16 mouse cellular contexts compared by ENCODE assay signal in genomic region chr7:115501497-115501896, GRCm38 (mm10).
DNase-seq lines count a peak whose midpoint lies in the region; ATAC-seq and TF ChIP-seq lines count a peak whose summit lies in the region.
"Had no signal": no experiment of that assay in that cellular context is flagged by ENCODE, and none has a peak within 500 bp of the region (broad histone marks: within the 10 kb centered on the region; RNA-seq: fewer than 3 reads in every experiment).

No protein-coding gene starts in this region.

- 23% methylated on average over 3 of the region's 3 CpGs for WGBS in kidney, embryonic 14.5 days
- 11% methylated on average over 3 of the region's 3 CpGs for WGBS in intestine, postnatal 0 days
- WGBS in liver, embryonic 12.5 days (ENCODE audit: insufficient replicate concordance): 58% methylated on average over 3 of the region's 3 CpGs

- no peak overlapping the region for H3K9ac ChIP-seq in kidney, embryonic 14.5 days (ENCODE audit: low read depth, low read length)
- no peak overlapping the region for H3K9ac ChIP-seq in intestine, postnatal 0 days (ENCODE audit: low read depth, low read length)
- no peak overlapping the region for H3K9ac ChIP-seq in liver, embryonic 12.5 days

- no peaks in the 10 kb centered on the region for H3K36me3 ChIP-seq in kidney, embryonic 14.5 days (ENCODE audit: control insufficient read depth, insufficient read depth, low read length)
- H3K36me3 ChIP-seq in intestine, postnatal 0 days (ENCODE audit: control insufficient read depth, insufficient read depth): no peaks in the 10 kb centered on the region
- peaks cover 10% of the 10 kb centered on the region; the same call in 1 of the 2 replicates for H3K36me3 ChIP-seq in liver, embryonic 12.5 days

- no peak overlapping the region for H3K4me2 ChIP-seq in kidney, embryonic 14.5 days (replicated peaks; ENCODE audit: low read depth, low read length)
- no peak overlapping the region for H3K4me2 ChIP-seq in intestine, postnatal 0 days (replicated peaks; ENCODE audit: low read depth)
- no peak overlapping the region for H3K4me2 ChIP-seq in liver, embryonic 12.5 days

- no peaks in the 10 kb centered on the region for H3K9me3 ChIP-seq in kidney, embryonic 14.5 days (ENCODE audit: control insufficient read depth, low read length)
- no peaks in the 10 kb centered on the region for H3K9me3 ChIP-seq in intestine, postnatal 0 days (ENCODE audit: control insufficient read depth)
- no peaks in the 10 kb centered on the region for H3K9me3 ChIP-seq in liver, embryonic 12.5 days (replicated peaks)
- H3K9me3 ChIP-seq: megakaryocyte, embryonic 14.5 days had no signal

- H3K27ac ChIP-seq in kidney, embryonic 14.5 days (ENCODE audit: low read depth, low read length): no peak overlapping the region
- H3K27ac ChIP-seq in intestine, postnatal 0 days (ENCODE audit: low read depth, low read length): no peak overlapping the region
- no peak overlapping the region for H3K27ac ChIP-seq in liver, embryonic 12.5 days

- no peaks in the 10 kb centered on the region for H3K27me3 ChIP-seq in kidney, embryonic 14.5 days (ENCODE audit: control insufficient read depth, insufficient read depth, low read length)
- H3K27me3 ChIP-seq in intestine, postnatal 0 days (replicated peaks; ENCODE audit: control insufficient read depth, insufficient read depth, low read length): no peaks in the 10 kb centered on the region
- H3K27me3 ChIP-seq in liver, embryonic 12.5 days (replicated peaks): no peaks in the 10 kb centered on the region

- no peak for DNase-seq in kidney, adult 11 months
- peak; percentile 41 for DNase-seq in brain, embryonic 14.5 days (ENCODE audit: low read depth)
- DNase-seq in right cerebral cortex, adult 18-20 months: no peak
- no peak for DNase-seq in urinary bladder, adult 2 months (ENCODE audit: low spot score)
- DNase-seq: B cell, adult 2 months; cerebellum, adult 9-11 months; gastrocnemius, postnatal 36 days; heart, postnatal 14 days; kidney, postnatal 36 days; left cerebral cortex, postnatal 4 days; thymus, postnatal 25 days had no signal

- TF ChIP-seq CTCF in brain, embryonic 14.5 days (IDR thresholded peaks at IDR 0.05; ENCODE audit: borderline replicate concordance, extremely low read depth, insufficient read depth, insufficient read length): no peak
- no peak for TF ChIP-seq CTCF in intestine, postnatal 0 days (IDR thresholded peaks at IDR 0.05; ENCODE audit: low read depth)

- peak; percentile 32; the same call in 1 of the 2 replicates for ATAC-seq in kidney, embryonic 14.5 days (ENCODE audit: low FRiP score, low TSS enrichment)
- ATAC-seq in intestine, postnatal 0 days: peak; percentile 79
- ATAC-seq in megakaryocyte progenitor cell, adult 5-6 weeks (replicated peaks; ENCODE audit: poor library complexity): peak; percentile 37; the same call in 1 of the 2 replicates
- ATAC-seq in liver, embryonic 12.5 days: no peak

- TF ChIP-seq POLR2A in brain, embryonic 14.5 days (IDR thresholded peaks at IDR 0.05; ENCODE audit: borderline replicate concordance, extremely low read depth, insufficient read depth, insufficient read length, poor library complexity, severe bottlenecking): no peak

- H3K4me1 ChIP-seq in kidney, embryonic 14.5 days (ENCODE audit: control insufficient read depth, insufficient read depth, low read length): no peaks in the 10 kb centered on the region
- peaks cover 8% of the 10 kb centered on the region; the same call in 1 of the 2 replicates for H3K4me1 ChIP-seq in intestine, postnatal 0 days (replicated peaks; ENCODE audit: control insufficient read depth, insufficient read depth, low read length)
- no peaks in the 10 kb centered on the region for H3K4me1 ChIP-seq in liver, embryonic 12.5 days
- H3K4me1 ChIP-seq: megakaryocyte, embryonic 14.5 days had no signal

- no peak overlapping the region for H3K4me3 ChIP-seq in kidney, embryonic 14.5 days (ENCODE audit: low read length)
- H3K4me3 ChIP-seq in intestine, postnatal 0 days (ENCODE audit: low read depth, low read length): no peak overlapping the region
- H3K4me3 ChIP-seq in liver, embryonic 12.5 days: no peak overlapping the region
- H3K4me3 ChIP-seq: megakaryocyte, embryonic 14.5 days had no signal
